Mouse (Mus musculus) c-Kit-positive CD71-positive TER-119-negative erythroid progenitor cells, embryonic 14.5 days (primary cell): Measurements from ENCODE around the gene Gna14.

ENCODE experiments used
- DNase-seq: peaks from one replicate; pipeline ENCODE4 v3.0.0-alpha.2; 2013; ENCODE audit warnings: low read depth

Gene Gna14

GRCm38 (mm10) chr19:16435531-16436231 is at the start of gene Gna14:
Gene Gna14, plus strand, starts transcription at chr19:16435762.
- DNase-seq, result peak; percentile 46

- no peak for DNase-seq
Measured at GRCm38 (mm10) chr19:16386514-16386913, 49.0 kb upstream of the Gna14 start.

DNA sequence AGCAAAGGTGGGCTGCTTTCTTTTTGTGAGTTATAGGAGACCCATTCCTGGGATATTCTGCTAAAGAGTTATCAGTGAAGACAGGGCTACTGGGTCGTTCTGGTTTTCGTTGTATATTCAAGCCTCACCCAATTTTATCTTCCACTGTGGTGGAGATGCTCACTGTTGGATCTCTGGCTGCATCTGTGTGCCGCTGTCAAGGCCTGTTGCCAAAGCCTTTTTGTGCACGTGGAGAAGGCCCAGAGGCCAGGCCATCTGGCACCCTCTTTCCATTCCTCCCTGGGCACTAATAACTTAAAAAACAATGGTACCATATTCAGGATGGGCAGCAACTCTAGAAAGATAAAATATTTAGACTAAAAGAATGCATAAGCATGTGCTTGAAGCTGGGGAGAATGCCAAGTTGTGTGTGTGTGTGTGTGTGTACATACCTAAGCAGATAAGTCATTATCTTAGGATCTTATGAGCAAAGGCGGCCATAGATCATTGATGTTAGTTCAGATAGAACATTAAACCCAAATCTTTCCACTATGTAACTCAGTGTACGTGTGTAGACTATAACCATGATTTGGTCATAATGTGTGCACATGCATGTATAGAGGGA is 45.3 kb upstream of the Gna14 start:
- DNase-seq, result no peak

GRCm38 (mm10) chr19:16394381-16394780 is 41.2 kb upstream of the Gna14 start:
- no peak for DNase-seq

GRCm38 (mm10) chr19:16403101-16403500 is 32.5 kb upstream of the Gna14 start:
- no peak for DNase-seq

GRCm38 (mm10) chr19:16407727-16408126 is 27.8 kb upstream of the Gna14 start:
- DNase-seq, result no peak

DNA sequence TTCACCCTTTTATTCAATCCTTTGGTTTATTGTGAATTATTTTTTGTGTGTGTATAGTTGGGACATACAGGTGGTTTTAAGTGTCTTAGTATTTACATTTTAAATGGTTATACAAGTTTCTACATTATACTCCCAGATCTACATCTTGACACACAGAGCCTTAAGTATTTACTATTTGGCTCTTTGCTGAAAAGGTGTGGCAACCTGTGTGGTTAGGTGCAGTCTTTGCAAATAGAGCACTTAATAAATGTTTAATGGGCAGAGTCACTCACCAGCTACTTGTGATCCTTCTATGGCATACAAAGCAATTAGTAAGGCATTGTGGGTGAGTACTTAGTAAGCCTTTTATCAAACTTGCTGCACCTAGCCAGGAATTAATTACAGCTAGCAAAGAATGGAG is 24.3 kb upstream of the Gna14 start:
- DNase-seq, result no peak

GRCm38 (mm10) chr19:16418086-16418663 is 17.4 kb upstream of the Gna14 start:
- DNase-seq, result no peak

DNA sequence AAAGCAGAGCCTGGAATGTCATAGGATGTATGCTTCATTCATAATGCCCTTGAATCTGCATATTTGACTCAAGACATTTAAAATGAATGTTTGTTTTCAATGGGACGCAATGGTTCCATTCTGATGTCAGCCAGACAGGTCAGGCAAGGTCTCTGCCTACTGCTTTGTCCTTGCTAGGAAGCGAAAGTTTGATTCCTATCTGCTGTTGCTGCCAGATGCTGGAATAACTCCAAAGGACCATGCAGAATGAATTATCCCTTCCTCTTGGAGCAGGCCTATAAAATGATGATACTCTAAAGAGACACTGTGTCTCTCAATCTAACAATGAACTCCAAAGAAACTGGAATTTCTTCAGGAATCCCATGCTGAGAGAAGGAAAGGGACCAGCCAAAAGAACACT is 10.0 kb upstream of the Gna14 start:
- no peak for DNase-seq

DNA sequence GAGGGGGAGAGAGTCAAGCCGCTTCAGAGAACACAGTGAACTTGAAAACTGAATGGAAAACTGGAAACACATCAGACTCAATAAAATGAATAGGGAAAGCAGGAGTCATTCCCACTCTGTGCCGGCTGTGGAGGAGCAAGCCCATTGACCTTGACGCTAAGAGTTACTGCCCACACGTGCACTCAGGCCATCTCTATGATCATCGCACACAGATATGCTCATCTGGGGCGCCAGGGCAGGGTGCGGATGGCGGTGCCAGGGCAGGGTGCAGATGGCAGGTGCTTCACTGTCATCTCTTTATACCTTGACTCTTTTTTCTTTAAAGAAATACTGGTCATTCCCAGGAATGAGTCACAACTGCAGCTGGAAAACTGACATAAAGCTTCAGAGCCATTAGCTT is 4.2 kb upstream of the Gna14 start:
- no peak for DNase-seq

DNA sequence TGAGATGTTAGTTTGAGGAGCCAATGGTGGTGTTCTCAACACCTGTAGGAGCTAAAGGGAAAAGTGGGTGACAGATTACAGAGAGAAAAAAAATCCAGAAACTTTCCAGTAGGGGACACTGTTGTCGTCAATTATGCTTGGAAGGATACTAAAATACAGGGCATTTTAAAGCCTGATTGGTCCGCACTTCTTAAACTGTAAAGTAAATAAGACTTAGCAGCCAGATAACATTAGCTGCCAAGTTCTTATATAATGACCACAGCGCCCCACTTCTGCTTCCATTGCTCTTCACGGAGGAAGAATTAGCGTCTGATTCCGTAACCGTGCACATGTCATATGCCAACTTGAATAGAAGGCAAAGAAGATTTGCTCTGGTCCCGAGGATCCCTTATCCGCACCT is 683 bp upstream of the Gna14 start:
- peak; percentile 58 for DNase-seq

- peak; percentile 15 for DNase-seq
Measured at GRCm38 (mm10) chr19:16436335-16437169, 990 bp downstream of the Gna14 start.

- no peak for DNase-seq
Measured at GRCm38 (mm10) chr19:16437170-16437483, 1.6 kb downstream of the Gna14 start.

- DNase-seq, result no peak
Measured at GRCm38 (mm10) chr19:16437906-16438305, 2.3 kb downstream of the Gna14 start.

- no peak for DNase-seq
Measured at GRCm38 (mm10) chr19:16439278-16439677, 3.7 kb downstream of the Gna14 start.

DNA sequence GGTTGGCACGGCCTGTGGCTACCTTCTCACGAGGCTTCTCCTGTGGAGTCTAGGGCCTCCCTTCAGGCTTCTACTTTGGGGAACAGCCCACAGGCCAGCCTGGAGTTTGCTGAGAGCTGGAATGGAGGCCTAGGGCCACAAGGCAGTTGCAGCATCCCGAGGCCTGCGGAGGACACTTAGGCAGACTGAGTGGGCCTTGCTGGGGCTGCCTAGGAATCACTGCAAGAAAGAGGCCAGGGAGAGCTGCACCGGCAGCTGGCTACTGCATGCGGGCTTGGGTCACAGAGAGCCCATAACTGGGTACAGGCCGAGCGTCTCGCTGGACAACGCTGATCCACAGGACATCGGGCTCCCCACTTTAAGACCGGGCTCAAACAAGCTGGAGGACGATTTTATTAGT is 4.3 kb downstream of the Gna14 start:
- DNase-seq, result no peak

DNA sequence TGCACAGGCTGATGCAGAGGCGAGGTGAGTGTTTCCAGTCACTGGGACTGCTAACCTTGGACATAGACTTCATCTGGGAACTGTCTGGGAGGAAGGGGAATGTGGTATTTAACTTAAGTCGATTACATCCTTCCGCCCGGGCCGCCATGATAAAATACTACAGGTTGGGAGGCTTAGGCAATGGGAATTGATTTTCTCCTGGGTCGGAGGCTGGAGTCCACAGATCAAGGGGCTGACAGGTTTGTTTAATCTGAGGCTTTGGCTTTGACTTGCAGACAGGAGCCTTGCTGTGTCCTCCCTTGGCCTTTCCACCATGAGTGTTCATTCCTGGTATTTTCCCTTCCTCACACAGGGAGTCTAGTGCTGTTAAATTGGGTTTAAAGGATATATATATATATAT is 5.8 kb downstream of the Gna14 start:
- DNase-seq, result no peak

DNA sequence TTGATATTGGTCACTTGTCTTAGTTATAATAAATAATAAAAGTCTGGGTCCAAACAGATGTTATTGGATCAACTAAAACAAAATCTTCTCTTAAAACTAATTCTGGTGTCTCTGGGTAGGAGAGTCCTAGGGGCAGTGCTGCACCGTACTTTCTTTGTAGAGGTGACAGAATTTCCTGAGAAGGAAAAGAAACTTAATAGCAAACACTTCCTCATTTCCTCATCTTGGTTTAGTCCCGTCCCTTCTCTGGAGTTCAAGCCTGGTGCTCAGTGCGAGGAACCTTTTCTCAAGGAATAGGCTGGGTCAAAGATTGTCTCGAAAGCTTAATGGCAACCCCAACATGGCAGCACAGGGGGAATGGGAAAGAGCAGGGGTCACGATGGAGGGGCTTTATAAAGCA is 7.8 kb downstream of the Gna14 start:
- DNase-seq, result no peak

DNA sequence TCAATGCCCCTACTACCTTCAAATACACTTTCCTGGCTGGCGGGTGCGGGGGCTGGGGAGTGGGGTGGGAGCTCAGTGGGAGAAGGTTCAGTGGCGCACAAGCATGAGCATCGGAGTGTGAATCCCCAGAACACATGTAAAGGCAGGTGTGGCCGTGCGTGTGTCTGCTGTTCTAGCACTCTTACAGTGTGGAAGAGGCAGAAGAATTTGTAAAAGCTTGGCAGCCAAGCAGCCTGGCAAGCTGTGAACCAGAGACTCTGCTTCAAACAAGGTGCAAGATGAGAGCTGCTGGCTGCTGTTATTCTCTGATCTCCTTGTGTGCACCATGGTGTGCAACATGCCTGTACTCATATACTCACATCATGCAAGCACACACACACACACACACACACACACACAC is 11.1 kb downstream of the Gna14 start:
- DNase-seq, result no peak

DNA sequence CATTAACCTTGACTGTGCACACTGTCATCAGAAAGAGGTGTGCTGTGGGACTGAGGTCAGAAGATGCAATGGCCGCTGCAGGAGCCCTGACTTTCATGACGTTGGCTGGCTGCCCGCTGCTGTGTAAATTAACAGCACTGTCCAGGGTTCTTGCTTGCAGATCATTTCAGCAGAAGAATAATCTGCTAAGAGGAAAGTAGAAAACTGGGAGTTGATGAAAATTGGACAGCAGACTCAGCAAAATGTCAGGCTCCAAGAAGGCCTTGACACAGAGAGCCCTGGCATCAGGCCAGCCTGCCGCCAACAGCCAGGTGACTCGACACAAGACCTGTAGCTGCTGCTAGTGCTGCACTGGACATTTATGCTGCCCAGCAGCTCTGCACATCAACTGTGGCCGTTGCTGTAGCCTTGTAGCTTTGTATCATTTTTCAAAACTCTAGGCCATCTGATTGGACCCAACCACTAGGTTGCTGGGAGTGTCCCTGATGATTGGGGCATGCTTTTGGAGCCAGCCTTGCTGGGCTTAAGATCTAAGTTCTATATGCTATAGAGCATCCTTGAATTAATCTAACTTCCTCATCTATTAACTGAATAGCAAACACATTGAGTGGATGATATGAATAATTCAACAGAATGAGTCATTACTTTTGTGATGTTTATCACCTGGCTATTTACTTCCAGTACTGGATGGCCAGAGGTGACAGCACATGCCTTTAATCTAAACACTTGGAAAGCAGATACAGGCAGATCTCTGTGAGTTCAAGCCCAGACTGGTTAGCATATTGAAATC is 12.5 kb downstream of the Gna14 start:
- DNase-seq, result no peak

- DNase-seq, result no peak
Measured at GRCm38 (mm10) chr19:16448796-16449195, 13.2 kb downstream of the Gna14 start.

DNA sequence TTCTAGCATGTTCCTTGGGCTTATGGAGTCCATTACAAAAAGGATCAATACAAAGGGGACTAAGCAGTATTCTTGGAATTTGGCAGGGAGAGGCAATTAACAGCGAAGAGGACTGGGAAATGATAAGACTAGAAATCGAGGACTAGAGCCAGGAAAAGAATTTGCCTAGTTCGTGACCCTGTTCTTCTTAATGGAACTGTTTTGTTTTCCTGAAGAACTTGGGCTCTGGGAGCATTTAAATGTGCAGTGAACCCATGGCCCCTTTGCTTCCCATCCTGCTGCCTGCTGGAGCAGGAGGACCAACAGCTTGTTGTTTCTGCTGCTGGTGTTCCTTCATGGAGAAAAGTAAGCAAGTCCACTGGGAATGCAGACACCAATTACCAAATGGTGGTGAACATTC is 15.3 kb downstream of the Gna14 start:
- no peak for DNase-seq
